Mouse (Mus musculus): ENCODE data around the gene Sgta.

DNA sequence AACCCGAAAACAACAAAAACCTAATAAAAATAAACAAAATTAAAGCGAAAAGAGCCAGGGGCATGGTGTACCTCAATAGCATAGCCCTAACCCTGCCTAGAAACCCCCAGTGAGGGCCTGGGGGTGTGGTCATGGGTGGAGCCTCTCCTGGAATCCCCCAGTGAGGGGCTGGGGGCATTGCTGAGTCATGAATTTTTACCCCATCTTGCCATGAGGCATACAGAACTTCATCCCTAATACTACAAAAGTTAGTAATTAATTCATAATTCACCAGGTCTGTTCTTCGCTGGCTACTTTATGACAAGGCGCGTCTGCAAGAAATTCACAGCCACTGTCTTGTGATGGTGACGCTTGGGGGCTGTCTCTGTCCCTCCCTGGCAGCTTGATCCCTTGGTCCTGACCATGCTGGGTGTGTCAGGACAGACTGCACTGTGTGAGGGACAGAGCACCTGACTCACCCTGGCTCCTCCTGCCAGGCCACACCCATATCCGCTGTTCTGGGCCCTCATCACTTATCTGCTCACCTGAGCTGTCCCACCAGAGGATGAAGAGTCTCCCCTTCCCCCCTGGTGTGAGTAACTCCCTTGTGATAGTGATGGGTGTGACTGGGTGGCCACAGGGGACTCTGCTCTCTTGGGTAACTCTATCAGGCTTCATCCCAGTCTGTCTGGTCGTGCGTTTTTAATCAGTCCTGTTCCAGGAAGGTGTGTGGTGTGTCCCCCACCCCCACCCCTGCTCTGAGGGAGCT lies 35.1 kb upstream of the Sgta start:
- TF ChIP-seq TAL1 (conservative IDR thresholded peaks at IDR 0.05; ENCODE audit: low read depth, low read length) (no peak), GATA1 (IDR thresholded peaks at IDR 0.05; ENCODE audit: borderline replicate concordance, low read length) (no peak), CTCF (IDR thresholded peaks at IDR 0.05; ENCODE audit: low read depth, low read length) (no peak), POLR2AphosphoS5 (IDR thresholded peaks at IDR 0.05; ENCODE audit: insufficient replicate concordance, low read depth, low read length) (no peak)
